Mouse (Mus musculus): ENCODE results near the gene Esrrb.

DNA sequence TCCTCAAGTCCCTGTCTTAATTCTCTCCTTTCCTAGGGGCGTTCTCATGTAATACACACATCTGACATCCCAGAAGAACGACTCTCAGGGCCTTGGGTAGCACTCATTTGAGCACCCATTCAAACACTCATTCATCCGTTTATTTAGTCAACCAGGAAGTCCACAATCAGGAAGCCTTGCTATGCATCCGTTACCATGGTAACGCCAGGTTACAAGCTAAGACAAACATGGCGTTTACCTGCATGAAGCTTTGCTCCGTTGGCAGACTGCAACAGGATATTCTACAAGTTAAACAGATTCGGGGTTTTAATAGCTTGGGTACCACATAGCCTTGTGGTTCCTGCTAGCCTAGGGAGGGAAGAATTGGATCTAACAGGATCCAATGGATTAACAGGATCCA is 1.0 kb upstream of the Esrrb start:
- TF ChIP-seq POLR2A (IDR thresholded peaks at IDR 0.05; ENCODE audit: low read depth, low read length), result no peak
- TF ChIP-seq CTCF (IDR thresholded peaks at IDR 0.05; ENCODE audit: extremely low read depth, insufficient read length, insufficient replicate concordance, low read depth, low read length), result no peak

Measured in small intestine, adult 2 months (tissue).